Mouse (Mus musculus) layer of hippocampus, adult 8-10 months (tissue): ENCODE measurements at regions not wholly inside any gene's neighbourhood (a gene's known extent, or its start where the extent isn't known, plus 50 kb on each side); places are given as distances from the start of the nearest gene placed in this dataset.
"Not testable (repeated sequence)": the region's sequence is repeated elsewhere in the genome, so short reads cannot be mapped to it uniquely, and the experiment has no call there.

Source experiments
- DNase-seq, 2 experiments: peaks; one replicate each; pipeline ENCODE4 v3.0.0; 2022; ENCODE audit warnings: low spot score in 2 of 2

- no peak for DNase-seq
These were observed 112.5 kb upstream of the Gm5148 start for GRCm38 (mm10) chr3:37836749-37837148.

GRCm38 (mm10) chr3:37835687-37836086, 111.4 kb upstream of the Gm5148 start:
- no peak for DNase-seq

GRCm38 (mm10) chr3:37835135-37835534, 110.8 kb upstream of the Gm5148 start:
- no peak for DNase-seq

- DNase-seq, result no peak
These were observed 110.3 kb upstream of the Gm5148 start for GRCm38 (mm10) chr3:37834626-37835025.

GRCm38 (mm10) chr3:37833387-37833786, 109.1 kb upstream of the Gm5148 start:
- no peak for DNase-seq

GRCm38 (mm10) chr3:37827546-37827945, 103.3 kb upstream of the Gm5148 start:
- DNase-seq, result no peak

- DNase-seq, result no peak
These were observed 101.3 kb upstream of the Gm5148 start for GRCm38 (mm10) chr3:37825602-37826001.

- DNase-seq, result no peak
These were observed 100.4 kb upstream of the Gm5148 start for GRCm38 (mm10) chr3:37824681-37825080.

GRCm38 (mm10) chr3:37819503-37819902, 95.2 kb upstream of the Gm5148 start:
- DNase-seq, result no peak

GRCm38 (mm10) chr3:37817434-37817805, 93.1 kb upstream of the Gm5148 start:
- peak in 1 of 2 experiments; percentile 13 for DNase-seq

- DNase-seq, result peak; percentile 26 to 59
These were observed 92.6 kb upstream of the Gm5148 start for GRCm38 (mm10) chr3:37816781-37817433.

GRCm38 (mm10) chr3:37815771-37816170, 91.5 kb upstream of the Gm5148 start:
- no peak for DNase-seq

- DNase-seq, result no peak
These were observed 88.6 kb upstream of the Gm5148 start for GRCm38 (mm10) chr3:37812936-37813335.

GRCm38 (mm10) chr3:37811429-37811828, 87.1 kb upstream of the Gm5148 start:
- no peak for DNase-seq

GRCm38 (mm10) chr3:37810763-37811162, 86.5 kb upstream of the Gm5148 start:
- DNase-seq, result no peak

- no peak for DNase-seq
These were observed 81.5 kb upstream of the Gm5148 start for GRCm38 (mm10) chr3:37805805-37806148.

GRCm38 (mm10) chr3:37804941-37805804, 80.9 kb upstream of the Gm5148 start:
- DNase-seq, result peak; percentile 68 to 76

- no peak for DNase-seq
These were observed 80.0 kb upstream of the Gm5148 start for GRCm38 (mm10) chr3:37804261-37804660.

GRCm38 (mm10) chr3:37803781-37804180, 79.5 kb upstream of the Gm5148 start:
- DNase-seq, result not testable (repeated sequence)

- no peak for DNase-seq
These were observed 77.3 kb upstream of the Gm5148 start for GRCm38 (mm10) chr3:37801551-37801950.

- no peak for DNase-seq
These were observed 75.5 kb upstream of the Gm5148 start for GRCm38 (mm10) chr3:37799809-37800208.

- no peak for DNase-seq
These were observed 65.4 kb upstream of the Gm5148 start for GRCm38 (mm10) chr3:37789711-37790110.

GRCm38 (mm10) chr3:37789143-37789697, 64.9 kb upstream of the Gm5148 start:
- no peak for DNase-seq
